Mouse (Mus musculus): ENCODE data around the gene Gm13693. TPM values are rescaled to one million over a fixed set of nuclear protein-coding genes. Genes with fewer than 3 reads are reported as not detected.

Gm13693 gene
- polyA plus RNA-seq, 1 experiment, result not detected

DNA sequence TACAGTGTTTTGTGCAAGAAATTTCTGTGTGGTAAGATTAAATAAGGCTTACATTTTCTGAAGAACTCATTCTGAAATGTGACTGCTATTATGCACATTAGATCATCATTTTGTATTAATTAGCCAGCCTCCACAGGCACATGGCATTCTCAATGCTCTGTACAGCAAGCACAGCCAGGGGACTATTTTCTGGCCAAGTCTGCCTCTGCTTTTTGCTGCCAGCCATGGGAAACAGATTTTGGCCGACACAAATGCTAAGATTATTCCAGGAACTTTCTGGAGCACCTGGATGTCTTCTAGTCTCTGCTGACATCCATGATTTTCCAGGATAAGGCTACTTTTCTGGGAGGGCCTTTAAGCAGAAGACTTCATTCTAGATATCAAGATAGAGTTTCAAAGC lies 47.6 kb downstream of the Gm13693 start:
- WGBS, result 39% methylated on average over 1 of the region's 1 CpGs
- Histone ChIP-seq H3K4me3 (replicated peaks; ENCODE audit: extremely low read depth, low read depth, low read length) (no peak overlapping the region), H3K4me1 (ENCODE audit: control insufficient read depth, insufficient read depth, low read length) (no peaks in the 10 kb centered on the region)
- no peak for DNase-seq
- TF ChIP-seq POLR2A (IDR thresholded peaks at IDR 0.05; ENCODE audit: borderline replicate concordance, extremely low read depth, low read depth, low read length), result no peak
- TF ChIP-seq CTCF (IDR thresholded peaks at IDR 0.05; ENCODE audit: insufficient read depth, low read length), result no peak

DNA sequence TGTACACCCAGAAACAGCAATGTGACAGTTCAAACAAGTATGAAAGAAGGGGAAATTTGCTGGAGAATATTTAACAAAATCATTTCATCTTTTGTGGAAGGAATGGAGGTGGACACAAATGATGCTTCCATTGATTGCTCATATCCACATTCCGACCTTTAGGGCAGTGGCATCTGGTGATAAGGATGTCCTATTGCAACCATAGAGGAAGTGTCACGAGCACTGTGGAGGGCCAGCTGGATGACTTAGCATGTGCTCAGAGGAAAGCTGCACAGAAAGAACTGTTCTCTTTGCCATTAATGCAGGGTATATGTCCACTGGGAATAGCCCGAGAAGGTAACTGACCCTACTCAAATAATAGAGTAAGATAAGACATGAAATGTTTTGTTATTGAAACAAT lies 48.5 kb downstream of the Gm13693 start:
- Histone ChIP-seq H3K4me3 (replicated peaks; ENCODE audit: extremely low read depth, low read depth, low read length) (no peak overlapping the region), H3K4me1 (ENCODE audit: control insufficient read depth, insufficient read depth, low read length) (no peaks in the 10 kb centered on the region)
- 43% methylated on average over 3 of the region's 3 CpGs for WGBS
- TF ChIP-seq CTCF (IDR thresholded peaks at IDR 0.05; ENCODE audit: insufficient read depth, low read length), result no peak
- no peak for TF ChIP-seq POLR2A (IDR thresholded peaks at IDR 0.05; ENCODE audit: borderline replicate concordance, extremely low read depth, low read depth, low read length)
- DNase-seq, result no peak

Other genes starting within 250 kb of the Gm13693 start
- 37.6 and 78.5 TPM in 2 replicates for gene Itgav, start 237.1 kb upstream of the Gm13693 start, polyA plus RNA-seq (2012; rRNA removed)
- gene Fam171b, start 148.9 kb upstream of the Gm13693 start, polyA plus RNA-seq (2012; rRNA removed), result 0.18 and 0.41 TPM in 2 replicates
- not detected in 2 replicates for gene Zswim2, start 20.3 kb upstream of the Gm13693 start, polyA plus RNA-seq (2012; rRNA removed)
- gene Gm13698, start 5.8 kb upstream of the Gm13693 start, polyA plus RNA-seq (2012; rRNA removed), result not detected in 2 replicates
- not detected in 2 replicates for gene Gm13695, start 5.8 kb downstream of the Gm13693 start, polyA plus RNA-seq (2012; rRNA removed)
- not detected in 2 replicates for gene Gm13696, start 11.6 kb downstream of the Gm13693 start, polyA plus RNA-seq (2012; rRNA removed)
- gene Gm13694, start 17.4 kb downstream of the Gm13693 start, polyA plus RNA-seq (2012; rRNA removed), result not detected in 2 replicates
- gene Gm13697, start 23.2 kb downstream of the Gm13693 start, polyA plus RNA-seq (2012; rRNA removed), result not detected in 2 replicates
- not detected in 2 replicates for gene Gm13691, start 29.1 kb downstream of the Gm13693 start, polyA plus RNA-seq (2012; rRNA removed)